Mouse (Mus musculus) testis, adult 2 months (tissue): Measurements from ENCODE around the gene Dock1. TPM values are rescaled to one million over a fixed set of nuclear protein-coding genes. Genes with fewer than 3 reads are reported as not detected.

Experiments used
- H3K27ac ChIP-seq: fragments of 200-500 bp; 2 replicates; pipeline ENCODE4 v1.5.1; 2012; ENCODE audit warnings: low read depth, low read length; ENCODE audit not compliant: control insufficient read depth, insufficient read depth
- H3K27me3 ChIP-seq: fragments of 200-500 bp; 2 replicates; pipeline ENCODE4 v1.6.1; 2012; ENCODE audit warnings: mild to moderate bottlenecking, low read length, moderate library complexity; ENCODE audit not compliant: control insufficient read depth, insufficient read depth
- H3K36me3 ChIP-seq: fragments of 200-500 bp; 2 replicates; pipeline ENCODE4 v1.6.1; 2012; ENCODE audit warnings: mild to moderate bottlenecking, low read length; ENCODE audit not compliant: control insufficient read depth, insufficient read depth
- H3K4me1 ChIP-seq: fragments of 200-500 bp; 2 replicates; pipeline ENCODE4 v1.6.1; 2012; ENCODE audit warnings: low read length; ENCODE audit not compliant: control insufficient read depth, insufficient read depth
- H3K4me3 ChIP-seq: fragments of 200-500 bp; 2 replicates; pipeline ENCODE4 v1.5.1; 2012; ENCODE audit warnings: low read depth, mild to moderate bottlenecking, low read length, moderate library complexity, mixed read lengths; ENCODE audit not compliant: control insufficient read depth
- CTCF ChIP-seq: fragments of 200-500 bp; IDR thresholded peaks from 2 replicates; pipeline ENCODE4 v1.5.1; 2012; ENCODE audit warnings: low read depth, mild to moderate bottlenecking, inconsistent platforms, low read length, moderate library complexity; ENCODE audit not compliant: control insufficient read depth, insufficient read depth, insufficient replicate concordance
- POLR2A ChIP-seq: fragments of 200-500 bp; IDR thresholded peaks from 2 replicates; pipeline ENCODE4 v1.6.1; 2012; ENCODE audit warnings: low read depth, mild to moderate bottlenecking, inconsistent platforms, low read length, moderate library complexity; ENCODE audit not compliant: control insufficient read depth
- polyA plus RNA-seq: library from polyadenylated mRNA; depleted of rRNA; stranded (reverse); fragments of >200 nt; gene quantifications from 2 replicates; pipeline ENCODE4 v1.2.3, GENCODE M21; 2012

The Dock1 gene
- polyA plus RNA-seq, 1 experiment = 2.2 TPM

DNA sequence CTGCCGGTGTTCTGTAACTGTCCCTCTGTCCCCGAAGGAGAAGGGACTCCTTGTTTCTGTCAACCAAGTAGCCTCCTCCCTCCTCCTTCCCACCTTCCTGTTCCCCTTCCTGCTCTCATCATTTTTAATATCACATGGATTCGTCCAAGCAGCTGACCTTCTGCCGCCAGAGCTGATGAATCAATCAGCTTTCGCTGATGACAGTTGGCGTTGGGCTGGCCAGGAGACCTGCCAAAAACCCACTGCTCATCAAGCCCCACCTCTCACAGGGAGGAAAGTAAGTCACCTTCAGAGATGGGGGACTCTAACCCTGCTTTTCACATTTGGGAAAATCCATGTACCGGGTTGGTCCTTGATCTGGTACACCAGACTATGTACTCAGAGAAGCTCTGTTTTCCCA lies 87.2 kb downstream of the Dock1 start:
- no peaks in the 10 kb centered on the region for H3K36me3 ChIP-seq
- TF ChIP-seq CTCF (no peak), POLR2A (no peak)
- no peak overlapping the region for H3K4me3 ChIP-seq
- H3K4me1 ChIP-seq = no peaks in the 10 kb centered on the region
- no peaks in the 10 kb centered on the region for H3K27me3 ChIP-seq
- no peak overlapping the region for H3K27ac ChIP-seq

GRCm38 (mm10) chr7:134761799-134762198 lies 91.3 kb downstream of the Dock1 start:
- Histone ChIP-seq H3K36me3 (no peaks in the 10 kb centered on the region), H3K27me3 (no peaks in the 10 kb centered on the region), H3K4me1 (no peaks in the 10 kb centered on the region), H3K27ac (no peak overlapping the region), H3K4me3 (no peak overlapping the region)
- TF ChIP-seq POLR2A (no peak), CTCF (no peak)

DNA sequence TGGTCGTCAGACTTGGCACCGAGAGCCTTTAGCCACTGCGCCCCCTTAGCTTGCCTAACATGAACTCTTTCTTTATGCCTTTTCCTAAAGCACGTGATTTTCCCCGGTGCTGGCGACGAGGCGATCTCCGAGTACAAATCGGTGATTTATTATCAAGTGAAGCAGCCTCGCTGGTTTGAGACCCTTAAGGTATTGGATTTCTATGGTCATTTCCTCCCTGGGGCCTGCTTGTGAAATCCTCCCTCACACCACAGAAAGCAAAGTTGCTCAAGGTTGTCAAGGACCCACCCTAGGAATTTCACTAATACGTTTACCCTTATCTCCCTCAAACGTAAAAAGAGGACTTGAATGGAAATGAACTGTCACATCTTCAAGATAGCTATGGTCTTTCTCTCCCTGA lies 94.7 kb downstream of the Dock1 start:
- TF ChIP-seq POLR2A (no peak), CTCF (no peak)
- Histone ChIP-seq H3K36me3 (no peaks in the 10 kb centered on the region), H3K27ac (no peak overlapping the region), H3K4me1 (no peaks in the 10 kb centered on the region), H3K27me3 (no peaks in the 10 kb centered on the region), H3K4me3 (no peak overlapping the region)

DNA sequence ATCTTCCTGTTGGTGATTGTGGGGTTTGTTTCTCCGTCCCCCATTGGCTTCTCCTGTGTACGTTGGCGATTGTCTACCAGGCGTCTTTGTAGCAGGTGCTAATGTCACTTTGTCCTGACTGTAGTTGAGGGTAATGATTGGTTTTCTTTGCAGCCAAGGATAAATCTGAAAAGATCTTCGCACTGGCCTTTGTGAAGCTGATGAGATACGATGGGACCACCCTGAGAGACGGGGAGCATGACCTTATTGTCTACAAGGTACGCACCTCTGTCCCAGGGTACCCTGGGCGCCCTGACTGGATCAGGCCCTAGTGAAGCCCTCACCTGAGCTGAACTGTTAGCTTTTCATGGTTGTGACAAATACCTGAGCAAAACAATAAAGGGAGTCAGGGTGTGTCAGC lies 100.9 kb downstream of the Dock1 start:
- Histone ChIP-seq H3K4me1 (no peaks in the 10 kb centered on the region; the same call in 1 of the 2 replicates), H3K4me3 (no peak overlapping the region), H3K36me3 (no peaks in the 10 kb centered on the region), H3K27ac (no peak overlapping the region), H3K27me3 (no peaks in the 10 kb centered on the region)
- no peak for TF ChIP-seq POLR2A
- no peak for TF ChIP-seq CTCF

GRCm38 (mm10) chr7:134772363-134772762 lies 101.9 kb downstream of the Dock1 start:
- Histone ChIP-seq H3K4me3 (no peak overlapping the region), H3K36me3 (no peaks in the 10 kb centered on the region)
- TF ChIP-seq CTCF (no peak), POLR2A (no peak)

GRCm38 (mm10) chr7:134772867-134773590 lies 102.6 kb downstream of the Dock1 start:
- Histone ChIP-seq H3K4me3 (no peak overlapping the region), H3K27ac (no peak overlapping the region), H3K36me3 (no peaks in the 10 kb centered on the region), H3K4me1 (no peaks in the 10 kb centered on the region; the same call in 1 of the 2 replicates), H3K27me3 (no peaks in the 10 kb centered on the region)
- TF ChIP-seq POLR2A (no peak), CTCF (no peak)

More at GRCm38 (mm10) chr7:134772363-134772762, 101.9 kb downstream of the Dock1 start:
- no peaks in the 10 kb centered on the region; the same call in 1 of the 2 replicates for H3K4me1 ChIP-seq
- H3K27me3 ChIP-seq = no peaks in the 10 kb centered on the region
- no peak overlapping the region for H3K27ac ChIP-seq

GRCm38 (mm10) chr7:134773761-134774415 lies 103.4 kb downstream of the Dock1 start:
- no peaks in the 10 kb centered on the region for H3K27me3 ChIP-seq
- no peak overlapping the region for H3K27ac ChIP-seq
- H3K4me3 ChIP-seq = no peak overlapping the region
- H3K4me1 ChIP-seq = no peaks in the 10 kb centered on the region; the same call in 1 of the 2 replicates
- no peaks in the 10 kb centered on the region for H3K36me3 ChIP-seq
- TF ChIP-seq CTCF (no peak), POLR2A (no peak)
